ENCODE assay signal across 22 mouse cellular contexts in the genomic region with DNA sequence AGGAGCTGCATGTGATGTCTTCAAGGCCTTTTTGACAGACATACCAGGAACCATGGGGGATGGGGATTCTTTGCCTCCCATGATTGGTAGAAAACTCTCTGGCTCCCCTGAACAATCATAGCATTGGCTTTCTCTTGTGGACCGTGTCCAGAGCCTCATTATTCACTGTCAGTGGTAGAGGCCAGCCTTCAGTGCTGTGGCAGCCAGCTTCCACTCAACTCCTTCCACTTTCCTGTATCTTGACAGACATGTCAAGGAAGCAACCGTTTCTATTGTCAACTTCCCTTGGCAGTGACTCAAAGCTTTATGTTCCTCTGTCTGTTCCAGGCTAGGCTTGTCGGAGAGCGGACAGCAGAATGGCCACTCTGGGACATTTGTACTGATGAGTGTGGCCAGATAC.
DNase-seq lines count a peak whose midpoint lies in the region; ATAC-seq and TF ChIP-seq lines count a peak whose summit lies in the region.
"Had no signal": no experiment of that assay in that cellular context is flagged by ENCODE, and none has a peak within 500 bp of the region (broad histone marks: within the 10 kb centered on the region; RNA-seq: fewer than 3 reads in every experiment).

No protein-coding gene starts in this region.

- no peaks in the 10 kb centered on the region for H3K36me3 ChIP-seq in hindbrain, embryonic 15.5 days
- H3K36me3 ChIP-seq in hindbrain, embryonic 11.5 days (ENCODE audit: control insufficient read depth, insufficient read depth, low read length) = no peaks in the 10 kb centered on the region
- no peaks in the 10 kb centered on the region for H3K36me3 ChIP-seq in liver, adult 2 months (ENCODE audit: control insufficient read depth, insufficient read depth, low read length)
- H3K36me3 ChIP-seq in liver, postnatal 0 days (replicated peaks; ENCODE audit: insufficient read depth, low read length) = no peaks in the 10 kb centered on the region
- H3K36me3 ChIP-seq: intestine, embryonic 15.5 days; limb, embryonic 13.5 days; liver, embryonic 13.5 days; midbrain, embryonic 12.5 days; neural tube, embryonic 15.5 days had no signal

- H3K4me3 ChIP-seq in hindbrain, embryonic 15.5 days = no peak overlapping the region
- no peak overlapping the region for H3K4me3 ChIP-seq in hindbrain, embryonic 11.5 days (ENCODE audit: low read depth, low read length)
- H3K4me3 ChIP-seq in liver, adult 2 months (ENCODE audit: insufficient read depth, low read depth, low read length) = no peak overlapping the region
- no peak overlapping the region for H3K4me3 ChIP-seq in liver, postnatal 0 days (ENCODE audit: low read depth, low read length)
- H3K4me3 ChIP-seq: forebrain, embryonic 13.5 days; gastrocnemius, adult 2 months; intestine, embryonic 15.5 days; limb, embryonic 13.5 days; liver, embryonic 13.5 days; midbrain, embryonic 12.5 days; neural tube, embryonic 15.5 days had no signal

- H3K4me1 ChIP-seq in hindbrain, embryonic 15.5 days (replicated peaks) = no peaks in the 10 kb centered on the region
- no peaks in the 10 kb centered on the region for H3K4me1 ChIP-seq in hindbrain, embryonic 11.5 days (replicated peaks; ENCODE audit: control insufficient read depth, insufficient read depth, low read length)
- H3K4me1 ChIP-seq in liver, adult 2 months (ENCODE audit: control insufficient read depth, insufficient read depth, low read length) = no peaks in the 10 kb centered on the region
- no peaks in the 10 kb centered on the region for H3K4me1 ChIP-seq in liver, postnatal 0 days (ENCODE audit: insufficient read depth)
- H3K4me1 ChIP-seq: forebrain, embryonic 13.5 days; intestine, embryonic 15.5 days; limb, embryonic 13.5 days; liver, embryonic 13.5 days; midbrain, embryonic 12.5 days; neural tube, embryonic 15.5 days had no signal

- 36% methylated on average over 4 of the region's 4 CpGs for WGBS in hindbrain, embryonic 15.5 days
- WGBS in hindbrain, embryonic 11.5 days = 55% methylated on average over 4 of the region's 4 CpGs
- WGBS in liver, adult 2 months = 69% methylated on average over 4 of the region's 4 CpGs
- WGBS in liver, postnatal 0 days (ENCODE audit: insufficient replicate concordance) = 42% methylated on average over 4 of the region's 4 CpGs

- no peaks in the 10 kb centered on the region for H3K9me3 ChIP-seq in hindbrain, embryonic 15.5 days
- H3K9me3 ChIP-seq in hindbrain, embryonic 11.5 days (ENCODE audit: control insufficient read depth, low read length) = no peaks in the 10 kb centered on the region
- H3K9me3 ChIP-seq in liver, postnatal 0 days (ENCODE audit: low read length) = no peaks in the 10 kb centered on the region
- H3K9me3 ChIP-seq: forebrain, embryonic 13.5 days; intestine, embryonic 15.5 days; limb, embryonic 13.5 days; liver, embryonic 13.5 days; midbrain, embryonic 12.5 days; neural tube, embryonic 15.5 days had no signal

- H3K27me3 ChIP-seq in hindbrain, embryonic 15.5 days = no peaks in the 10 kb centered on the region
- H3K27me3 ChIP-seq in hindbrain, embryonic 11.5 days (ENCODE audit: control insufficient read depth, insufficient read depth, low read length) = no peaks in the 10 kb centered on the region
- H3K27me3 ChIP-seq in liver, adult 2 months (ENCODE audit: control insufficient read depth, insufficient read depth, low read length) = no peaks in the 10 kb centered on the region
- H3K27me3 ChIP-seq in liver, postnatal 0 days (ENCODE audit: insufficient read depth, low read length) = no peaks in the 10 kb centered on the region
- H3K27me3 ChIP-seq: forebrain, embryonic 13.5 days; intestine, embryonic 15.5 days; limb, embryonic 13.5 days; liver, embryonic 13.5 days; midbrain, embryonic 12.5 days; neural tube, embryonic 15.5 days had no signal

- 0 out of 2 replicates have a peak, but pooled peaks have one; percentile 51 for ATAC-seq in hindbrain, embryonic 15.5 days (ENCODE audit: low FRiP score, low read depth)
- no peak for ATAC-seq in hindbrain, embryonic 11.5 days (ENCODE audit: low FRiP score)
- ATAC-seq in liver, postnatal 0 days = no peak
- ATAC-seq: forebrain, embryonic 13.5 days; hindbrain, embryonic 16.5 days; intestine, embryonic 15.5 days had no signal

- DNase-seq in hindbrain, embryonic 11.5 days (ENCODE audit: low spot score) = no peak
- peak; percentile 14 for DNase-seq in liver, adult 2 months (ENCODE audit: extremely low read depth, low read depth, low spot score)
- DNase-seq in liver, postnatal 0 days = no peak
- DNase-seq in brain, embryonic 14.5 days (ENCODE audit: low read depth) = peak; percentile 2
- DNase-seq in embryo, embryonic 10.5 days (ENCODE audit: low spot score) = peak; percentile 9
- no peak for DNase-seq in layer of hippocampus, adult 11-12 months (ENCODE audit: low spot score)
- DNase-seq: adrenal gland, adult 2 months; cerebellum, adult 11-12 months; cerebellum, postnatal 10 days; gastrocnemius, adult 2 months; layer of hippocampus, adult 9-11 months; liver, embryonic 13.5 days; right cerebral cortex, postnatal 25 days; spleen, adult 18-20 months had no signal

- no peak for TF ChIP-seq EP300 in liver, postnatal 0 days (IDR thresholded peaks at IDR 0.05; ENCODE audit: low read depth)

- H3K9ac ChIP-seq in hindbrain, embryonic 15.5 days = no peak overlapping the region
- H3K9ac ChIP-seq in hindbrain, embryonic 11.5 days (ENCODE audit: low read depth, low read length) = no peak overlapping the region
- H3K9ac ChIP-seq in liver, adult 2 months (ENCODE audit: low read depth, low read length) = no peak overlapping the region
- no peak overlapping the region for H3K9ac ChIP-seq in liver, postnatal 0 days (replicated peaks)
- H3K9ac ChIP-seq: forebrain, embryonic 13.5 days; intestine, embryonic 15.5 days; limb, embryonic 13.5 days; liver, embryonic 13.5 days; midbrain, embryonic 12.5 days; neural tube, embryonic 15.5 days had no signal

- no peaks in the 10 kb centered on the region for H3K79me2 ChIP-seq in liver, adult 2 months (ENCODE audit: control insufficient read depth, insufficient read depth, low read length)

- no peak overlapping the region for H3K27ac ChIP-seq in hindbrain, embryonic 15.5 days (replicated peaks)
- no peak overlapping the region for H3K27ac ChIP-seq in hindbrain, embryonic 11.5 days (ENCODE audit: low read depth, low read length)
- H3K27ac ChIP-seq in liver, adult 2 months (replicated peaks; ENCODE audit: insufficient read depth, low read depth, low read length) = no peak overlapping the region
- H3K27ac ChIP-seq in liver, postnatal 0 days (ENCODE audit: low read depth) = no peak overlapping the region
- H3K27ac ChIP-seq: forebrain, embryonic 13.5 days; gastrocnemius, adult 2 months; intestine, embryonic 15.5 days; limb, embryonic 13.5 days; liver, embryonic 13.5 days; midbrain, embryonic 12.5 days; neural tube, embryonic 15.5 days had no signal

- H3K4me2 ChIP-seq in hindbrain, embryonic 15.5 days = no peak overlapping the region
- H3K4me2 ChIP-seq in hindbrain, embryonic 11.5 days (replicated peaks; ENCODE audit: low read depth, low read length) = no peak overlapping the region
- no peak overlapping the region for H3K4me2 ChIP-seq in liver, postnatal 0 days (ENCODE audit: low read depth, low read length)
- H3K4me2 ChIP-seq: forebrain, embryonic 13.5 days; heart, embryonic 11.5 days; intestine, embryonic 15.5 days; limb, embryonic 13.5 days; liver, embryonic 13.5 days; midbrain, embryonic 12.5 days; neural tube, embryonic 15.5 days had no signal

- TF ChIP-seq POLR2A in liver, adult 2 months (IDR thresholded peaks at IDR 0.05; ENCODE audit: extremely low read depth, insufficient read depth, low read length) = no peak
- no peak for TF ChIP-seq POLR2A in brain, embryonic 14.5 days (IDR thresholded peaks at IDR 0.05; ENCODE audit: borderline replicate concordance, extremely low read depth, insufficient read depth, insufficient read length, poor library complexity, severe bottlenecking)

- no peak for TF ChIP-seq CTCF in liver, adult 2 months (IDR thresholded peaks at IDR 0.05; ENCODE audit: low read depth, low read length)
- TF ChIP-seq CTCF in liver, postnatal 0 days (IDR thresholded peaks at IDR 0.05; ENCODE audit: low read depth) = no peak
- no peak for TF ChIP-seq CTCF in brain, embryonic 14.5 days (IDR thresholded peaks at IDR 0.05; ENCODE audit: borderline replicate concordance, extremely low read depth, insufficient read depth, insufficient read length)

Comparison
In these comparisons a context has a peak if more than half of its experiments do, and no peak if none do; other contexts are left out.
1. DNase-seq: peak in liver, adult 2 months (single experiment), brain, embryonic 14.5 days (single experiment) and embryo, embryonic 10.5 days (single experiment); none in hindbrain, embryonic 11.5 days (single experiment), liver, postnatal 0 days (single experiment) and layer of hippocampus, adult 11-12 months (single experiment).